Mouse (Mus musculus): ENCODE measurements at regions not wholly inside any gene's neighbourhood (a gene's known extent, or its start where the extent isn't known, plus 50 kb on each side); places are given as distances from the start of the nearest gene placed in this dataset.

GRCm38 (mm10) chr13:37704475-37704874 lies 73.7 kb upstream of the Rreb1 start:
- TF ChIP-seq CTCF (IDR thresholded peaks at IDR 0.05; ENCODE audit: low read depth) = no peak
- TF ChIP-seq EP300 (IDR thresholded peaks at IDR 0.05; ENCODE audit: low read depth) = no peak

Measured in liver, embryonic 14.5 days (tissue).